Mouse (Mus musculus) brain, embryonic 18.5 days (tissue): Measurements from ENCODE around the gene Fgf5.

Experiments
- DNase-seq: peaks from one replicate; pipeline ENCODE4 v3.0.0-alpha.2; 2012; ENCODE audit warnings: low read depth, low spot score

Gene Fgf5

GRCm38 (mm10) chr5:98300079-98300478 lies 46.1 kb downstream of the Fgf5 start:
- no peak for DNase-seq

- DNase-seq: no peak
Observed at GRCm38 (mm10) chr5:98305673-98306072, 51.7 kb downstream of the Fgf5 start.

- no peak for DNase-seq
Observed at GRCm38 (mm10) chr5:98306528-98306927, 52.5 kb downstream of the Fgf5 start.

- DNase-seq: no peak
Observed at GRCm38 (mm10) chr5:98326625-98327024, 72.6 kb downstream of the Fgf5 start.
